Mouse (Mus musculus) activated CD4-positive, CD25-positive, alpha-beta regulatory T cell, adult 9 weeks (primary cell): ENCODE measurements around the gene Atrip. TPM values are rescaled to one million over a fixed set of nuclear protein-coding genes. Genes with fewer than 3 reads are reported as not detected.

Experiments
- polyA plus RNA-seq: library from polyadenylated mRNA; unstranded; fragments of 100-300 nt; shearing (Covaris generic); gene quantifications from one replicate; pipeline ENCODE4 v1.2.1, GENCODE M21; 2017

Atrip gene
- polyA plus RNA-seq: 22.8 TPM

DNA sequence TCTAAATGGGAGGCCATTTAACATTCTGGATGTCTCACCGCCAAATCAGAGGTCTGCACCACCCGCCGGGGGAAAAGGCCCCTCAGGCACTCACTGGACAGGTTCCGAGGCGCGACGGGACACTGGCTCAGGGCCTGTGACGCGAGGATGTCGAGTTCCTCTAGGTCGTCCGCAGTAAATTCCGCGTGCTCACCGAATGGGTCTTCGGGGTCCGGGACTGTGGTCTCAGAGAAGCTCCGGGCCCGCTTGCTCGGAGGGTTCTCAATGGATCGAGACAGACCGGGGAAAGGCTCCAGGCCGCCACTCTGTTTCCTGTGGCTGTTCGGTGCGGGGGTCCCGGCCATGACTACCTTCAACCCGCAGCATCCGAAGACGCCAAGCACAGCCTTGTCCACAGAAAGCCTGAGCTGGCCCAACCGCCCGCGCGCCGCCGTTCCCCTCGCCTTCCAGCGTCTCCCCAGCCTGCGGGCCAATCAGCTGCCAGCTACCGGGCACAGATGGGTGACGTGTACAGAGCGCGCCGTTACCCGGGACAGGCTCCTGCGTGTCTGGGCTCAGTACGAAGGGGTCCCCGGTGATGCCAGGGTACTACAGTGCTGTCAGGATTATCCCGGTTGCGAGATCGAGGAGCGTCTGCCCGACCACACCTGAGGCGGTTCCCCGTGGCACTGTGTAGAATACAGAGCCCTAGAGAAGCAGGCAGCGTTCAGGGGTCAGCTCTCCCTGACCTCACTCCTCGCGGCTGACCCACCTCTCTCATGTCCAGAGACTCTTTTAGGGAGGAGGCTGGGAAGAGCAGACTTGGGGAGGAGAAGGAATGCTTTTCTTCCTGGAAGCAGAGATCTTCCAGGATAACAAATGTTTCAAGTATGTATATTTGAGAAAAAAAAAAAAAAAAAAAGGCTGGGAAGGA lies at the start of gene Atrip:
TSS of gene Atrip (minus strand) at position 464 of the 913 bp plus-strand sequence.

DNA sequence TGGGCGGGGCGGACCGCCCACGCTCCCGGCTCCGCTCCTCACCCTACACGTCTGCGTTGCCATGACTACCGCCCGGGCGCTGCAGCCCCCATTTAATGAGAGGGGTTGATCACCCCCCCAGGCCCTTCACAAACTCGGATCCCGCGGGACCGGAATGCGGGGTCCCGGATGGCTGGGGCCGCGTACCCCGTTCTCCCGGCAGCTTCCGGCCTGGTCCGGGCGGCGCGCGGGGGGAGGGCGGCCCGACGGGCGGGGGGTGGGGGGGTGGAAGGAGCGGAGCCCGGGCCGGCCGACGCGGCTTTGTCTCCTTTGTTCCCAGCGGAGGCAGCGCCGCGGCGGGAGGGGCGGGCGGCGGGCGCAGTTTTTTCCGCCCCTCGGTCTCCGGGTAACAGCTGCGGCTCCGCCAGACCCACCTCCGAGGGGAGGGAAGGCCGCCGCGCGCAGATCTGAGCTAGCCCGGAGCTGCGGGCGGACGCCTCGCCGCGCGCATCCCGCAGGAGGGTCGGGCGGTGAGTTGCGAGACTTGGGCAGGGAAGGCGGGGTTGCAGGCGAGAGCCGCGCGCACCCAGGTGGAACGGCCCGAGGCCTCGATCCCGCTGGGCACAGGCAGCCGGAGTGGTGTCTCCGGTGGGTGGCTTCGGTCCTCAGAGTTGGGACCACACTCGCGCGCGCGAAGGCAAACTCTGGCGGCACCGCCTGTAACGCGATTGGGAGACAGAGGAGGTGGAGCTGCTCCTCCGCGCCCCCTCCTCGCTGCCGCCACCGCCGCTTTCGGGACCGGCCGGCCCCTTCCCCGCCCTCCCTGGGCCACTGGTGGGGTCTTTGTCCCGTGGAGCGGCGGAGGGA lies 21.4 kb upstream of the Atrip start, which contains the start of gene Plxnb1:
TSS of gene Plxnb1 (plus strand) at position 253 of the 846 bp plus-strand sequence.

DNA sequence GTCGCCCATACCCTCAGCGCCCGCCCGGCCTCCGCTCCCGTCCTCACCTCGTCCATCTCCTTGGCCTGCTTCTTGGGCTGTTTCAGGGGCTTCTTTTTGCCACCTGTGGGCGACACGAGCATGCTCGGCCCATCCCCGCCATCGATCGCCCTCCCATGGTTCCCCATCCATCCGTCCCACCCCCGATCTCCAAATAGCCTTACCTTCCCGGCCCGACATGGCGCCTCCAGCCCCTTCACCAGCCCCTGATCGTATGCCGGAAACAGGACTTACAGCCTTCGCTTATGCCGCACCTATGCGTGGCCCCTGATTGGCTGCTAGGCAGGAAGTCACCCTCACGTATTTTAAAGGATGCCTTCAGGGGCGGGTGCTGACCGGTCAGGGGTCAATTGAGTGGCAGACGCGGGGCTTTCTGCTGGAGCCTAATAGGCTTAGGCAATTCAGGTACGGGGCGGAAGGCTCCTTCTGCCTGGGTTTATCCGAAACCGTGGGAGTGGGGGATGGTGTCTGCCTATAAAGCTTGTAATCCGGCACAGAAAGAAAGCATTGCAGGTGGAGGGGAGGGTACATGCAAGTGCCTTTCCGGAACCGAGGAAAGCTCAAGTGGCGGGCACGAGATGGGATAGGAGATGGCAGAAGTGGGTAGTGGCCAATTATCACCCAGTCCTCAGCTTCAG lies 8.3 kb upstream of the Atrip start, which contains the start of the genes Ccdc51 and Tma7:
TSS of gene Ccdc51 (plus strand) at position 370 of the 677 bp plus-strand sequence.
TSS of gene Tma7 (minus strand) at position 464 of the 677 bp plus-strand sequence.

DNA sequence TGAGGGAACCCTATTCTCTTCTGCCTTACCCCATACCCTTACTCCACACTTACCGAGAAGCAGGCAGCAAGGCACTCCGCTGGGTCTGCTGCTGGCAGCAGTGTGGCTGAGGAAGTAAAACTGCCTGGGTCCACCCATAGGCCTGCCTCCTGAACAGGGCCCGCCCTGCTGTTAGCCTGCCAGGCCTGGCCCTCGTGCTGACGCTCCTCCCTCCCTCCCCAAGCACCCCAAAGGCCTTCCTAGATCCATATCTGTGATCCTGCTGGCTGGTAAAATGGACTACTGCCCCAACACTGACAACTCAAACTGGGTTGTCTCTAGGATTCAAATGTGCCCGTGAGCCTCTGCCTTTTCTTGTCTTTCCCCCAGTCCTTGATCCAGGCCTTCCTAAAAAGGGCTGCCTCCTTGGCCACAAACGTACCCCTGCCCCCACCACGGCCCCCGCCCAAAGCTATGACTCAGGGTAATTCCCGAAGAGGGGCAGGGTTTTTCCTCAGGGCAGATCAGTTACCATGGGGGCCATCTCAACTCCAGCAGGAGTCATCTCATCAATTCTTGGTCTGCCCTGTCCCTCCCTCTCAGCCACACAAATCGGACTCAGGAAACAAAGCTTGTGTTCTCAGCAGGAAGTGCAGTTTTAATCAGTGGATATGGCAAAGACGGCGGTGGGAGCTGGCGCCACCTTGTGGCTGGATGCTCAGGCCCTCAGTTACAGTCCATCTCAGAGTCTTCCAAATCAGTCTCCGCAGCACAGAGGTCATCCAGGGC lies 14.6 kb downstream of the Atrip start, which contains the start of gene Trex1:
TSS of gene Trex1 (minus strand) at position 599 of the 768 bp plus-strand sequence.

DNA sequence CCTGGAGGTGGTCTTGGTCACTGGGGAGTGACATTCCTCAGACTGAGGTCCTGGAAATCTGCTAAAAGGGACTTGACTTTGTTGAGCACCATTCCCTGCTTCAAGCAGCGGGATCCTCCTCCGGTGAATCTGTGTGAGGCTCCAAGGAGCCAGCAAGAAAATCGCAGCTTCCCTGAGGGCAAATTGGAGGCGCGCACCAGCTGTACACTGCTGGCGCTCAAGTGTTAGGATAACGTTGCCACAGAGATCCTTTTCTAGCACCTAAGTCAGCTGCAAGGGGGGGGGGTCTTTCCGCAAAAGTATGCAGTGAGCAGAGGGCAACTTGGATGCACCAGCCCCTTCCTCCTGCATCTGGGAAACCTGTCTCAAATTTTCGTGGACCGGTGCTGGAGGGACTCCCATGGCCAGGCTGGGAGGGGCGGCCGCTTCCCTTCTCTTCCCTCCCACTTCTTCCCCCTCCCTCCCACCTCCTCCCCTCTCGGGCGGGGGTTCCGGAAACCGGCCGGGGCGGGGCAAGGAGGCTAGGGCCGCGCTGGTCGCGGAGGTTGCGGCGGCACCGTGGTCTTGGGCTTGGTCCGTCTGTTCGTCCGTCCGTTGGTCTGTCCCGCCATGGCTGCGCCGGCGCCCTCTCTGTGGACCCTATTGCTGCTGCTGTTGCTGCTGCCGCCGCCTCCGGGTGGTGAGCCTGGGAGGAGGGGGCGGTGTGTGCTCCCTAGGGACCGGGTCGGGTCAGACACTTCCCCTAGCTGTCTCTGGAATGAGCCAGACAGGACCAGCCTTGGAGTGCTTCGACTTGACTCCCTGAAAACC lies 35.6 kb downstream of the Atrip start, which contains the start of gene Shisa5:
TSS of gene Shisa5 (plus strand) at position 480 of the 810 bp plus-strand sequence.

Other genes with a start within 250 kb of the Atrip start
- gene Celsr3, start 247.8 kb downstream of the Atrip start, polyA plus RNA-seq: 0.06 TPM
- gene Slc26a6, start 220.8 kb downstream of the Atrip start, polyA plus RNA-seq: 19.5 TPM
- gene Tmem89, start 159.5 kb downstream of the Atrip start, polyA plus RNA-seq: not detected
- gene Uqcrc1, start 137.5 kb downstream of the Atrip start, polyA plus RNA-seq: 346 TPM
- gene Col7a1, start 120.5 kb downstream of the Atrip start, polyA plus RNA-seq: 0.95 TPM
- gene Ucn2, start 88.1 kb downstream of the Atrip start, polyA plus RNA-seq: not detected
- 5.7 TPM for gene Pfkfb4, start 82.3 kb downstream of the Atrip start, polyA plus RNA-seq
- gene Shisa5, start 35.6 kb downstream of the Atrip start, polyA plus RNA-seq: 4,784 TPM
- gene Trex1, start 14.4 kb downstream of the Atrip start, polyA plus RNA-seq: 120 TPM
- 18.4 TPM for gene Ccdc51, start 8.4 kb upstream of the Atrip start, polyA plus RNA-seq
- 624 TPM for gene Tma7, start 8.5 kb upstream of the Atrip start, polyA plus RNA-seq
- 3.3 TPM for gene Plxnb1, start 21.3 kb upstream of the Atrip start, polyA plus RNA-seq
- not detected for gene Fbxw21, start 87.9 kb upstream of the Atrip start, polyA plus RNA-seq
- not detected for gene Fbxw13, start 121.9 kb upstream of the Atrip start, polyA plus RNA-seq
- not detected for gene Fbxw20, start 160.6 kb upstream of the Atrip start, polyA plus RNA-seq
- gene Fbxw14, start 213.6 kb upstream of the Atrip start, polyA plus RNA-seq: not detected